Mouse (Mus musculus) small intestine, adult 2 months (tissue): ENCODE data around the gene Tmcc3.

Experiments used
- CTCF ChIP-seq: fragments of 200-500 bp; IDR thresholded peaks from 2 replicates; pipeline ENCODE4 v1.5.1; 2012; ENCODE audit warnings: low read depth, mild to moderate bottlenecking, control low read depth, inconsistent platforms, low read length, moderate library complexity, mixed read lengths; ENCODE audit not compliant: insufficient replicate concordance, insufficient read length; ENCODE audit errors: extremely low read depth
- POLR2A ChIP-seq: fragments of 200-500 bp; IDR thresholded peaks from 2 replicates; pipeline ENCODE4 v1.6.1; 2012; ENCODE audit warnings: low read depth, mild to moderate bottlenecking, control low read depth, inconsistent platforms, low read length, moderate library complexity

- no peak for TF ChIP-seq POLR2A
- TF ChIP-seq CTCF, result no peak
Observed at GRCm38 (mm10) chr10:94562991-94563390, 251.2 kb downstream of the Tmcc3 start.
